Mouse (Mus musculus): ENCODE results near the gene Bap1. TPM values are rescaled to one million over a fixed set of nuclear protein-coding genes. Genes with fewer than 3 reads are reported as not detected.
A peak's percentile ranks its signal among the peaks of the same experiment; 100 is the strongest.

Gene Bap1
- polyA plus RNA-seq, 1 experiment, result 140 TPM

GRCm38 (mm10) chr14:31250222-31251083 lies 797 bp upstream of the Bap1 start:
- TF ChIP-seq POLR2A (IDR thresholded peaks at IDR 0.05; ENCODE audit: extremely low read depth, insufficient read depth, low read length) (no peak), CTCF (IDR thresholded peaks at IDR 0.05; ENCODE audit: extremely low read depth, insufficient read depth, low read length) (no peak)
- Histone ChIP-seq H3K4me3 (ENCODE audit: insufficient read depth, low read length) (peak overlapping the region; percentile 98), H3K4me1 (ENCODE audit: control insufficient read depth, insufficient read depth, low read length) (peaks cover 3% of the 10 kb centered on the region), H3K27ac (ENCODE audit: insufficient read depth, low read length) (peak overlapping the region; percentile 97)

- 0 out of 2 replicates have a peak overlapping the region, but pooled peaks have one; percentile 40 for H3K27ac ChIP-seq (ENCODE audit: insufficient read depth, low read length)
- peak overlapping the region; percentile 98 for H3K4me3 ChIP-seq (ENCODE audit: insufficient read depth, low read length)
- H3K4me1 ChIP-seq (ENCODE audit: control insufficient read depth, insufficient read depth, low read length), result peaks cover 3% of the 10 kb centered on the region
- TF ChIP-seq POLR2A (IDR thresholded peaks at IDR 0.05; ENCODE audit: extremely low read depth, insufficient read depth, low read length) (no peak), CTCF (IDR thresholded peaks at IDR 0.05; ENCODE audit: extremely low read depth, insufficient read depth, low read length) (no peak)
Observed at GRCm38 (mm10) chr14:31251626-31252025, 376 bp downstream of the Bap1 start.

GRCm38 (mm10) chr14:31252091-31252490 lies 841 bp downstream of the Bap1 start:
- TF ChIP-seq CTCF (IDR thresholded peaks at IDR 0.05; ENCODE audit: extremely low read depth, insufficient read depth, low read length) (no peak), POLR2A (IDR thresholded peaks at IDR 0.05; ENCODE audit: extremely low read depth, insufficient read depth, low read length) (no peak)
- Histone ChIP-seq H3K27ac (ENCODE audit: insufficient read depth, low read length) (no peak overlapping the region), H3K4me1 (ENCODE audit: control insufficient read depth, insufficient read depth, low read length) (peaks cover 3% of the 10 kb centered on the region), H3K4me3 (ENCODE audit: insufficient read depth, low read length) (peak overlapping the region; percentile 98)

GRCm38 (mm10) chr14:31258476-31259050 lies 7.3 kb downstream of the Bap1 start:
- Histone ChIP-seq H3K4me3 (ENCODE audit: insufficient read depth, low read length) (no peak overlapping the region), H3K27ac (ENCODE audit: insufficient read depth, low read length) (no peak overlapping the region), H3K4me1 (ENCODE audit: control insufficient read depth, insufficient read depth, low read length) (no peaks in the 10 kb centered on the region)
- TF ChIP-seq CTCF (IDR thresholded peaks at IDR 0.05; ENCODE audit: extremely low read depth, insufficient read depth, low read length) (no peak), POLR2A (IDR thresholded peaks at IDR 0.05; ENCODE audit: extremely low read depth, insufficient read depth, low read length) (no peak)

GRCm38 (mm10) chr14:31260374-31260773 lies 9.1 kb downstream of the Bap1 start:
- Histone ChIP-seq H3K4me1 (ENCODE audit: control insufficient read depth, insufficient read depth, low read length) (no peaks in the 10 kb centered on the region), H3K4me3 (ENCODE audit: insufficient read depth, low read length) (no peak overlapping the region), H3K27ac (ENCODE audit: insufficient read depth, low read length) (no peak overlapping the region)
- no peak for TF ChIP-seq CTCF (IDR thresholded peaks at IDR 0.05; ENCODE audit: extremely low read depth, insufficient read depth, low read length)
- no peak for TF ChIP-seq POLR2A (IDR thresholded peaks at IDR 0.05; ENCODE audit: extremely low read depth, insufficient read depth, low read length)

- Histone ChIP-seq H3K4me3 (ENCODE audit: insufficient read depth, low read length) (no peak overlapping the region), H3K27ac (ENCODE audit: insufficient read depth, low read length) (no peak overlapping the region), H3K4me1 (ENCODE audit: control insufficient read depth, insufficient read depth, low read length) (no peaks in the 10 kb centered on the region)
- no peak for TF ChIP-seq POLR2A (IDR thresholded peaks at IDR 0.05; ENCODE audit: extremely low read depth, insufficient read depth, low read length)
Observed at GRCm38 (mm10) chr14:31260932-31261331, 9.7 kb downstream of the Bap1 start.

- peak overlapping the region; percentile 75 for H3K27ac ChIP-seq (ENCODE audit: insufficient read depth, low read length)
- H3K4me3 ChIP-seq (ENCODE audit: insufficient read depth, low read length), result no peak overlapping the region
- TF ChIP-seq POLR2A (IDR thresholded peaks at IDR 0.05; ENCODE audit: extremely low read depth, insufficient read depth, low read length) (peak; percentile 33; the same call in 1 of the 2 replicates), CTCF (IDR thresholded peaks at IDR 0.05; ENCODE audit: extremely low read depth, insufficient read depth, low read length) (no peak)
Observed at GRCm38 (mm10) chr14:31267649-31268048, 16.4 kb downstream of the Bap1 start.

GRCm38 (mm10) chr14:31268301-31269001 lies 17.2 kb downstream of the Bap1 start:
- TF ChIP-seq CTCF (IDR thresholded peaks at IDR 0.05; ENCODE audit: extremely low read depth, insufficient read depth, low read length), result no peak
- peak; percentile 78 for TF ChIP-seq POLR2A (IDR thresholded peaks at IDR 0.05; ENCODE audit: extremely low read depth, insufficient read depth, low read length)
- Histone ChIP-seq H3K4me1 (ENCODE audit: control insufficient read depth, insufficient read depth, low read length) (peaks cover 11% of the 10 kb centered on the region), H3K4me3 (ENCODE audit: insufficient read depth, low read length) (peak overlapping the region; percentile 9), H3K27ac (ENCODE audit: insufficient read depth, low read length) (peak overlapping the region; percentile 93)

More at GRCm38 (mm10) chr14:31267649-31268048, 16.4 kb downstream of the Bap1 start:
- peaks cover 11% of the 10 kb centered on the region for H3K4me1 ChIP-seq (ENCODE audit: control insufficient read depth, insufficient read depth, low read length)

- H3K4me1 ChIP-seq (ENCODE audit: control insufficient read depth, insufficient read depth, low read length), result peaks cover 11% of the 10 kb centered on the region
- peak overlapping the region; percentile 9 for H3K4me3 ChIP-seq (ENCODE audit: insufficient read depth, low read length)
- H3K27ac ChIP-seq (ENCODE audit: insufficient read depth, low read length), result peak overlapping the region; percentile 93
- TF ChIP-seq CTCF (IDR thresholded peaks at IDR 0.05; ENCODE audit: extremely low read depth, insufficient read depth, low read length), result no peak
- no peak for TF ChIP-seq POLR2A (IDR thresholded peaks at IDR 0.05; ENCODE audit: extremely low read depth, insufficient read depth, low read length)
Observed at GRCm38 (mm10) chr14:31269456-31270100, 18.3 kb downstream of the Bap1 start.

Data from cortical plate, adult 2 months (tissue).